Mouse (Mus musculus) left cerebral cortex, adult 9 months (tissue): ENCODE measurements around the gene Rbm4b.

ENCODE experiments used
- DNase-seq, 2 experiments: peaks; one replicate each; pipeline ENCODE4 v3.0.0; 2022; ENCODE audit warnings: low spot score in 2 of 2

The Rbm4b gene

DNA sequence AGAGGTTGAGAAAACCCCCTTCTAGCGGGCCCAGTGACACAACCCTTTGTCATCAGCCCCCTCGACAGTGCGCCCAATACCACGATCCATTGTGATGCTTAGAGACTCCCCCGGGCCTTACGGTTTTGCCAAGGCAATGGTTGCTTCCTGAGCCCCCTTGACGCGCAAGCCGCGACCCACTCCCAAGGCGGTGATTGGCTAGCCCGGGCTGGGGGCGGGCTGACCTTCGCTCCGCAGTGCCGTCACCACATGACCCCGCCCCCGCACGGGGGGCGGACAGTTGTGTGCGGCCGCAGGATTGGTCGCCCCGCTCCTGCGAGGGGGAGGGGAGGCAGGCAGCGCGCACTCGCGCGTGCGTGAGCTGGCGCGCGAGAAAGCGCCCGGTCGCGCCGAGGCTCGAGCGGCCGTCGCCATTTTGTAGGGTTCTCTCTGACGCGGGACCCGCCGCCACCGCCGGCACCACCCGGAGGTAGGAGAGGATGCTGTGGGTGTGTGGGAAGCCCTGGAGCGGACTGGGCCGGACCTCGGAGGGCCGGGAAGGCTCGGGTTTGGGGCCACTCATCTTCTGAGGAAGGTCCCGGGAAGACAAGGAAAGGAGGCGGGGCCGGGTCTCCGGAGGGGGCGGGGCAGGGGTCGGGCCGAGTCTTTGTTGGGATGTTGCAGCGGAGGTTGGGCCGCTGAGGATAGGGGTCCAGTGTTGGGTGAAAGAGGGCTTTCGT, at the start of gene Rbm4b:
Rbm4b (plus strand) TSS at position 305 of the 719 bp plus-strand sequence.
- peak; percentile 93 to 96 for DNase-seq

GRCm38 (mm10) chr19:4708765-4709164, 47.5 kb upstream of the Rbm4b start:
- DNase-seq, result no peak

- DNase-seq, result peak; percentile 84 to 87
These were observed 45.1 kb upstream of the Rbm4b start, which contains the start of gene Sptbn2 for GRCm38 (mm10) chr19:4711098-4711600. Gene Sptbn2, plus strand, starts transcription at chr19:4711167.

- DNase-seq, result no peak
These were observed 44.6 kb upstream of the Rbm4b start for GRCm38 (mm10) chr19:4711601-4712155.

- no peak for DNase-seq
These were observed 44.0 kb upstream of the Rbm4b start for GRCm38 (mm10) chr19:4712156-4712780.

DNA sequence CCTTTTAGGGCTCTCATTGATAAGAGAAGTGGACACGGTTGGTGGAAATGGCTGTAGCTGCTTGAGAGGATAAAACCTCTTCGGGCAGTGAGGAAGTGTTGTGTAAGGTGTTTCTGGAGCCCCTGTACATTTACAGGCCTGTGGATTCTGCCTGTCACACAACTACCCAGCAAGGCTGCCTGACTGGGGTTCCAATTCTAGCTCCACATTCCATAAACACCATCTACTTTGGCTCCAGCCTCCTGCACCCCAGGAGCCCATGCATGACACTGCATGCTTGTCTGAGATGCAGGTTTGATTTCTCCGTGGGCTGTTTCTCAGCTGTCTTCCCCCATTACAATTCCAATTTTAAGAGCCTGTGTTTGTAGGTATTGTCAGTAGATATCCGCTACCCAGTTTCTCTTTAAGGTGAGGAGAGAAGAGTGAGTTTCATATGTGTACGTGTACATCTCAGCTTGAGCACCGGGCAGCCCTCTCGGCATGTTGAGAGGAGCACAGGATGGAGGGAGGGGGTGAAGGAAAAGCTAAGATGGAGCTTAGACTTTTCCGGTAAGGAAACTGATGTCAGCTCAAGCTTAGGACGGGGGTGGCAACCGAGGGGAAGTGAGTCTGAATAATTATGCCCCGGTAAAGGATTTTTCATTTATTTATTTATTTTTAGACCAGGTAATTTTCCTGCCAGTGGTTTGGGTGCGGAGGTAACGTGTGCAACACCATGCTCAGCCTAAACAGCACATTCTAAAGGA, 43.3 kb upstream of the Rbm4b start:
- no peak for DNase-seq

GRCm38 (mm10) chr19:4713886-4714285, 42.4 kb upstream of the Rbm4b start:
- DNase-seq, result no peak

DNA sequence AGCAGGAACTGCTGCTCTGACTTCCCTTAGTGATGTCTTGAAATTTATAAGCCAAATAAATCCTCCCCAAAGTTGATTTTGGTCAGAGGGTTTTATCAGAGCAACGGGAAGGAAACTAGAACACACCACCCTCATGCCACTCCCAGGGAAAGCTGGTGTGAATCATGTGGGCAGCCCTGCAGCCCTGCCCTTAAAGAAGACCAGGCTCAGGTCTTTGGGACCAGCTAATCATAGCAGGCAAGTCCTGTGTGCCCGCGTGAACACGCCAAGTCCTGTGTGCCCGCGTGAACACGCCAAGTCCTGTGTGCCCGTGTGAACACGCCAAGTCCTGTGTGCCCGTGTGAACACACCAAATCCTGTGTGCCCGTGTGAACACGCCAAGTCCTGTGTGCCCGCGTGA, 39.5 kb upstream of the Rbm4b start:
- DNase-seq, result no peak

- no peak for DNase-seq
These were observed 39.0 kb upstream of the Rbm4b start for GRCm38 (mm10) chr19:4717281-4717680.

- DNase-seq, result no peak
These were observed 37.6 kb upstream of the Rbm4b start for GRCm38 (mm10) chr19:4718716-4719115.

GRCm38 (mm10) chr19:4719351-4719764, 36.9 kb upstream of the Rbm4b start:
- no peak for DNase-seq

DNA sequence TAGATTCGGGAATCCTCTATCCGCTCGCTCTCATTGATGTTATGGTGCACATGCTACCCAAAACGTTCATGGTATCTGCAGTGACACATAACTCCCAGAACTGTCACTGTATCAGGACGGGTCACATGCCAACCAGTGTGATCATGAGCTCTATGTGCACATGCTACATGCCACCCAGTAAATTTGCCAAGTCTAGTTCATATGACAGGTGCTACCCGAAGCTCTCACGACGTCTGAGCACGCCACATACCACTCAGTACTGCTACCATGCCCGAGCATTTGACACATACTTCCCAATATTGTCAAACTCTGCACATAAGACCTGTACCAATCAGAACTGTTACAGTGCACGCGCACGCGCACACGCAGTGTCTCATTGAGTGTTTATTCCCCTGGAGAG, 36.2 kb upstream of the Rbm4b start:
- DNase-seq, result no peak

- DNase-seq, result no peak
These were observed 35.5 kb upstream of the Rbm4b start for GRCm38 (mm10) chr19:4720671-4721244.

DNA sequence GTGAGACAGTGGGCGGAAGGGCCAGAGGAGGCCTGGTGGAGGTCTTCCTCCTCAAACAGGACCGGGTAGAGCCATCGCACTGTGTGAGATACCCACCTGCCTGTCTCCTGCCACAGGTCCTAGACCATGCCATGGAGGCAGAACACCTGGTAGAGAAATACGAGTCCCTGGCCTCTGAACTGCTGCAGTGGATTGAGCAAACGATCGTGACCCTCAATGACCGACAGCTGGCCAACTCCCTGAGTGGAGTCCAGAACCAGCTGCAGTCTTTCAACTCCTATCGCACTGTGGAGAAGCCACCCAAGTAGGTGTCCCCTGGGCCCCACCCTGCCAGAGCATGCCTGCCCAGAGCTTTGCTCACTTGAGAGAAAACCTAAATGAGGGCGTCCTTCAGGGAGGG, 27.1 kb upstream of the Rbm4b start:
- DNase-seq, result no peak

DNA sequence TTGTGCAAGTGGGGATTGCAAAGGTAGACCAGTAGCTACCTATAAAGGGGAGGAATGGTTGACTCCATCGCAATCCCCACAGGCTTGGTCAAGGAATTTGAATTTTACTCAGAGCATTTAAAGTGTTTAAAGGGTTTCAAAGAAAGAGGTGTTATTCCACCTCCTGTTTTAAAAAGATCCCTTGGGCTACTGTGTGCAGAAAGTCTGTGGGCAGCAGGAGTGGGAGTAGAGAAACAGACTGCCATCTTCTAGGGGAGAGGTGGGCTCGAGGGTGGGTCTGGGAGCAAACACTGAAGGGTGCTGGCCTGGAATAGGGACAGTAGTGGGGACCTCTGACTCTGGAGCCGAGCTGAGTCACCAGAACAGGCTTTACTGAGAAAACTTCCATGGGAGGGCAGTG, 23.2 kb upstream of the Rbm4b start:
- no peak for DNase-seq

DNA sequence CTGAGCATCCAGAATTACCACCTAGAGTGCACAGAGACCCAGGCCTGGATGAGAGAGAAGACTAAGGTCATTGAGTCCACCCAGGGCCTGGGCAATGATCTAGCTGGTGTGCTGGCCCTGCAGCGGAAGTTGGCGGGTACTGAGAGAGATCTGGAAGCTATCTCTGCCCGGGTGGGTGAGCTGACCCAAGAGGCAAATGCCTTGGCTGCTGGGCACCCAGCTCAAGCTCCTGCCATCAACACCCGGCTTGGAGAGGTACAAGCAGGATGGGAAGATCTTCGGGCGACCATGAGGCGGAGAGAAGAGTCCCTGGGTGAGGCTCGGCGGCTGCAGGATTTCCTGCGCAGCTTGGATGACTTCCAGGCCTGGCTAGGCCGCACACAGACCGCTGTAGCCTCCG, 18.4 kb upstream of the Rbm4b start:
- no peak for DNase-seq

- DNase-seq, result no peak
These were observed 17.2 kb upstream of the Rbm4b start for GRCm38 (mm10) chr19:4739053-4739452.

- no peak for DNase-seq
These were observed 16.5 kb upstream of the Rbm4b start for GRCm38 (mm10) chr19:4739762-4740161.

DNA sequence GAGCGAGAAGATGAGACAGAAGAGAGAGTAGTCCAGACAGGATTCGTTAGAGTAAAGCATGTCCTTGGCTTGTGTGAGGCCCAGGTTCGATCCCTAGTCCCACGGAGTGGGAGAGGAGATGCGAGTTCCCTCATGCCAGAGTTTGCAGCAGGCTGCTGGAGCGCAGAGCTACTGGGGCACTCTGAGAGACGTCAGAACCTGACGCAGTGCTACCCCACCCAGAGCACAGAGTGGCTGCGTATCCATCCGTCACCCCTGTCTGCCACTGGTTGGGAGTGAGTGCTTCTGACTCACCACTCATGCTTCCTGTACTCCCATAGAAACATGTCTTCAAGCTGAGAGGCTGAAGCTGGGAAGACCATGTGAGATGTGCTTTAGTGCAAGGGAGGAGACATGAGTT, 14.8 kb upstream of the Rbm4b start:
- DNase-seq, result no peak

- no peak for DNase-seq
These were observed 14.1 kb upstream of the Rbm4b start for GRCm38 (mm10) chr19:4742229-4742628.

GRCm38 (mm10) chr19:4743524-4743923, 12.8 kb upstream of the Rbm4b start:
- no peak for DNase-seq

GRCm38 (mm10) chr19:4744026-4744425, 12.3 kb upstream of the Rbm4b start:
- DNase-seq, result no peak
